Mouse (Mus musculus) left cerebral cortex, adult 8-10 months (tissue): ENCODE measurements around the gene Ints6l. TPM values are rescaled to one million over a fixed set of nuclear protein-coding genes. Genes with fewer than 3 reads are reported as not detected.
"Not testable (repeated sequence)": the region's sequence is repeated elsewhere in the genome, so short reads cannot be mapped to it uniquely, and the experiment has no call there.

Experiments
- DNase-seq, 2 experiments: peaks; one replicate each; pipeline ENCODE4 v3.0.0; 2022; ENCODE audit warnings: low spot score in 2 of 2
- total RNA-seq, 4 experiments: library from RNA; stranded (reverse); gene quantifications; 2 replicates each; pipeline ENCODE4 v1.2.4; 2022

Gene Ints6l
- total RNA-seq, 4 experiments from 2014 or later = 28.6 to 39.6 (median 34.6) TPM

GRCm38 (mm10) chrX:56524442-56524841 lies 69.8 kb downstream of the Ints6l start, which contains the start of gene Gm10477:
TSS of gene Gm10477 (plus strand) at chrX:56524742.
- not testable (repeated sequence) for DNase-seq

- DNase-seq = peak; percentile 28 to 32
Observed at GRCm38 (mm10) chrX:56531266-56531665, 76.6 kb downstream of the Ints6l start.

- no peak for DNase-seq
Observed at GRCm38 (mm10) chrX:56537162-56537561, 82.5 kb downstream of the Ints6l start.

GRCm38 (mm10) chrX:56549506-56549905 lies 94.8 kb downstream of the Ints6l start, which contains the start of gene Gm648:
TSS of gene Gm648 (minus strand) at chrX:56549606.
- DNase-seq = no peak

- DNase-seq = no peak
Observed at GRCm38 (mm10) chrX:56553584-56553983, 98.9 kb downstream of the Ints6l start.

Other genes starting within 250 kb of the Ints6l start
- gene Gm773, start 242.0 kb upstream of the Ints6l start, total RNA-seq = not detected
- 1 to 10 TPM; 3.9 to 5.1 (median 4.2) TPM for gene Zfp449, start 108.5 kb upstream of the Ints6l start, total RNA-seq
- 10 to 100 TPM; 17.2 to 22.5 (median 20.0) TPM for gene Smim10l2a, start 80.3 kb upstream of the Ints6l start, total RNA-seq
- not detected for gene Gm2174, start 6.9 kb upstream of the Ints6l start, total RNA-seq
- gene Gm10477, start 69.9 kb downstream of the Ints6l start, total RNA-seq = not detected
- gene Gm648, start 94.7 kb downstream of the Ints6l start, total RNA-seq = not detected
- gene Mmgt1, start 143.2 kb downstream of the Ints6l start, total RNA-seq = 10 to 100 TPM; 23.4 to 29.5 (median 25.2) TPM
- gene Slc9a6, start 154.9 kb downstream of the Ints6l start, total RNA-seq = 100 to 1,000 TPM in 3 of 4 experiments, 10 to 100 TPM in 1; 95.4 to 122 (median 108) TPM